Mouse (Mus musculus): Measurements from ENCODE around the gene Lgals3bp.

GRCm38 (mm10) chr11:118430291-118430885 is 28.5 kb upstream of the Lgals3bp start:
- no peak for TF ChIP-seq CTCF (IDR thresholded peaks at IDR 0.05; ENCODE audit: low read depth)
- no peak for TF ChIP-seq EP300 (IDR thresholded peaks at IDR 0.05; ENCODE audit: low read depth)
